ENCODE assay signal across 8 mouse cellular contexts in the genomic region with DNA sequence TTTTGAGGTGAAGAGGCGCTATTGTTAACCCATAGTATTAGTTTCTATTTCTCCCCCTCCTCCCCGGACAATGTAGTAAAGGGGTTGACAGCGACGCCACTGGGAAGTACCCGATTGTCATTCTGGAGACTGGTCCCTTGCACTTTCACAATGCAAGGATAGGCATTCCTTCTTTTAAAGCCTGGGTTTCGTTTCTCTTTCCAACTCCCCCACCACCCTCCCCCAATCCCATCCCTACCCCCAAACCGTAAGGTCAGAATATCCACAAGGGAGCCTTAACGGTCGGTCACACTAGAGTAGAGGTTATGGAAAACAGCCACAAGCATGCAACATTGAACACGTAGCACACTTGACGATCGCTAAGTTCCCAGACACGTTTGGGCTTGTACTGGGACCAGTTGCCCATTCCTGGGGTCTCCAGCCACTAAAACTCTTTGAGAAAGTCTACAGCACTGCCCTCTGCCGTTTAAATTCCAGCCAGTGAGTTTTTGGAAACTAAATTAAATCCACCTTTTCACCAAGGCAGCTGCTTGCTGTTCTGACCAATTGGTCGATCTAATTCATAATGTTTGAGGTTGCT. TPM values are rescaled to one million over a fixed set of nuclear protein-coding genes. Genes with fewer than 3 reads are reported as not detected.
DNase-seq lines count a peak whose midpoint lies in the region; ATAC-seq and TF ChIP-seq lines count a peak whose summit lies in the region.

Gene Cpeb3, minus strand, starts transcription at position 426 of the 580 bp plus-strand sequence.

- H3K4me3 ChIP-seq in G1E (ENCODE audit: low read depth, low read length), result peak within 1 kb of the TSS; percentile 91
- peak within 1 kb of the TSS; percentile 100 for H3K4me3 ChIP-seq in forebrain, embryonic 13.5 days
- peak within 1 kb of the TSS; percentile 99 for H3K4me3 ChIP-seq in lung, embryonic 14.5 days (ENCODE audit: low read depth, low read length)

- no peaks in the 10 kb centered on the region for H3K27me3 ChIP-seq in G1E (ENCODE audit: insufficient read depth, low read length)
- peaks cover 4% of the 10 kb centered on the region; the same call in 1 of the 2 replicates for H3K27me3 ChIP-seq in forebrain, embryonic 13.5 days
- H3K27me3 ChIP-seq in lung, embryonic 14.5 days (ENCODE audit: insufficient read depth, low read length), result no peaks in the 10 kb centered on the region

- H3K4me1 ChIP-seq in G1E (ENCODE audit: insufficient read depth, low read depth, low read length), result peaks cover 48% of the 10 kb centered on the region
- H3K4me1 ChIP-seq in forebrain, embryonic 13.5 days, result peaks cover 19% of the 10 kb centered on the region
- H3K4me1 ChIP-seq in lung, embryonic 14.5 days (ENCODE audit: insufficient read depth), result peaks cover 12% of the 10 kb centered on the region

- no peak for TF ChIP-seq CTCF in G1E (IDR thresholded peaks at IDR 0.05; ENCODE audit: low read depth, low read length)
- peak; percentile 49 for TF ChIP-seq CTCF in lung, embryonic 14.5 days (IDR thresholded peaks at IDR 0.05; ENCODE audit: low read depth)

- H3K27ac ChIP-seq in forebrain, embryonic 13.5 days, result peak within 1 kb of the TSS; percentile 82
- peak within 1 kb of the TSS; percentile 91 for H3K27ac ChIP-seq in lung, embryonic 14.5 days (ENCODE audit: low read depth)

- H3K4me2 ChIP-seq in forebrain, embryonic 13.5 days, result peak within 1 kb of the TSS; percentile 92
- H3K4me2 ChIP-seq in lung, embryonic 14.5 days, result peak within 1 kb of the TSS; percentile 94

- peaks cover 33% of the 10 kb centered on the region for H3K36me3 ChIP-seq in G1E (replicated peaks)
- peaks cover 31% of the 10 kb centered on the region for H3K36me3 ChIP-seq in forebrain, embryonic 13.5 days (ENCODE audit: poor library complexity, severe bottlenecking)
- H3K36me3 ChIP-seq in lung, embryonic 14.5 days (ENCODE audit: insufficient read depth), result peaks cover 28% of the 10 kb centered on the region

- peak within 1 kb of the TSS; percentile 100 for H3K9ac ChIP-seq in forebrain, embryonic 13.5 days
- peak within 1 kb of the TSS; percentile 98 for H3K9ac ChIP-seq in lung, embryonic 14.5 days

- no peak for ATAC-seq in G1E (ENCODE audit: extremely low read depth, insufficient number of reproducible peaks, low FRiP score, poor library complexity, severe bottlenecking)
- no peak for ATAC-seq in forebrain, embryonic 13.5 days
- no peak for ATAC-seq in lung, embryonic 14.5 days (ENCODE audit: insufficient read depth)
- ATAC-seq in monocyte, adult 5-6 weeks (replicated peaks; ENCODE audit: insufficient number of reproducible peaks, low FRiP score, low TSS enrichment, poor library complexity, severe bottlenecking), result no peak

- DNase-seq in G1E (ENCODE audit: low spot score), result peak; percentile 16
- DNase-seq in adrenal gland, postnatal 4 days (ENCODE audit: low spot score in 2 of 2), result no peak
- DNase-seq in heart, postnatal 25 days (ENCODE audit: low spot score), result no peak
- peak; percentile 54 to 67 for DNase-seq in kidney, postnatal 4 days
- peak; percentile 81 for DNase-seq in lung, embryonic 14.5 days
- DNase-seq in retina, postnatal 1 day, result peak; percentile 60

- no peaks in the 10 kb centered on the region for H3K9me3 ChIP-seq in G1E (replicated peaks)
- no peaks in the 10 kb centered on the region for H3K9me3 ChIP-seq in forebrain, embryonic 13.5 days (replicated peaks)
- no peaks in the 10 kb centered on the region for H3K9me3 ChIP-seq in lung, embryonic 14.5 days (ENCODE audit: low read depth, low read length)

- under 1% methylated on average over 15 of the region's 15 CpGs for WGBS in forebrain, embryonic 13.5 days
- WGBS in lung, embryonic 14.5 days, result 2% methylated on average over 15 of the region's 15 CpGs

- intact Hi-C loops in heart, postnatal 25 days (cut with DNase I), result loop anchor here (2.0 to 5.0 kb wide), 4 partner anchors 33 to 291 kb away; partner anchors contain the start of gene Fgfbp3

RNA-seq across cellular contexts. Expression of gene Cpeb3, which starts in this region (rescaled TPM):
- 3.9 and 5.2 TPM in 2 replicates for total RNA-seq in G1E (2014; fragmentation: Nextera tagmentation)
- total RNA-seq in G1E (2017), result 2.0 and 2.4 TPM in 2 replicates
- polyA plus RNA-seq in G1E (2012), result 2.0 and 2.9 TPM in 2 replicates
- 10 to 100 TPM; 20.4 to 20.6 TPM for total RNA-seq in adrenal gland, postnatal 4 days (2021)
- polyA plus RNA-seq in forebrain, embryonic 13.5 days (2015; fragmentation: Nextera tagmentation; extraction: Ambion mirVana), result 4.2 and 4.8 TPM in 2 replicates
- total RNA-seq in heart, postnatal 25 days (2021), result 10 to 100 TPM; 76.3 to 81.7 TPM
- 0.63 and 0.95 TPM in 2 replicates for polyA plus RNA-seq in lung, embryonic 14.5 days (2014; fragmentation: Nextera tagmentation; extraction: Ambion mirVana)
- total RNA-seq in monocyte, adult 5-6 weeks (2017), result 0.86 to 3.3 TPM (median 3.1 TPM) in 3 replicates

Comparison
In these comparisons a context has a peak if more than half of its experiments do, and no peak if none do; other contexts are left out.
1. Peak in DNase-seq, H3K4me3 ChIP-seq, H3K27ac ChIP-seq, H3K9ac ChIP-seq and H3K4me2 ChIP-seq in lung, embryonic 14.5 days; RNA of the gene not detected or under 1 TPM.
2. DNase-seq: peak in G1E (single experiment), kidney, postnatal 4 days (2 of 2) and retina, postnatal 1 day (single experiment); none in adrenal gland, postnatal 4 days (0 of 2) and heart, postnatal 25 days (single experiment).
3. Peak in every context shown above with its lines, with median percentiles within 50 percentile points of each other: H3K4me3 ChIP-seq.